In the genomic region with DNA sequence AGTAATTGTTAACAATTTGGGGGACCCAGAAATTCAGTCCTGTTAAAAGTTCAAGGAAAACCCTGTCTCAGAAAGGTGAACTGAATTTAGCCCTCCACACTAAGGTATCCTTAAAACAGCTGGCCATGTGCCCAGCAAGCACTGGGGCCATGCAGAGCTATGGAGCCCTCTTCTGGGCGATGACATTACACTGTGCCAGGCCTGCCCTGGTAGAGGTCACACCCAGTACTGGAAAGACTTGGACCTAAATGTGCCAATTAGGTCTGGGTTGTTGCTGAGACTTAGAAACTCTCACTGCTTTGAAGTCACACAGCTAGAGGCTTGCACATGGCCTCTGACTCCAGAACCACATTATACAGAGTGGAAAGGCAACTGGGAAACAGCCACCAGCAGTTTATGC, we compare ENCODE assay signal across 8 mouse cellular contexts. TPM values are rescaled to one million over a fixed set of nuclear protein-coding genes. Genes with fewer than 3 reads are reported as not detected.
DNase-seq lines count a peak whose midpoint lies in the region; ATAC-seq lines count a peak whose summit lies in the region.

No protein-coding gene starts in this region.

- H3K4me3 ChIP-seq in hindbrain, embryonic 15.5 days = no peak overlapping the region
- H3K4me3 ChIP-seq in hindbrain, embryonic 11.5 days (ENCODE audit: low read depth, low read length) = no peak overlapping the region

- H3K4me1 ChIP-seq in hindbrain, embryonic 15.5 days (replicated peaks) = no peaks in the 10 kb centered on the region; the same call in 1 of the 2 replicates
- H3K4me1 ChIP-seq in hindbrain, embryonic 11.5 days (replicated peaks; ENCODE audit: control insufficient read depth, insufficient read depth, low read length) = no peaks in the 10 kb centered on the region

- no peaks in the 10 kb centered on the region for H3K36me3 ChIP-seq in hindbrain, embryonic 15.5 days
- H3K36me3 ChIP-seq in hindbrain, embryonic 11.5 days (ENCODE audit: control insufficient read depth, insufficient read depth, low read length) = no peaks in the 10 kb centered on the region

- no peaks in the 10 kb centered on the region for H3K9me3 ChIP-seq in hindbrain, embryonic 15.5 days
- H3K9me3 ChIP-seq in hindbrain, embryonic 11.5 days (ENCODE audit: control insufficient read depth, low read length) = no peaks in the 10 kb centered on the region

- no peak for DNase-seq in hindbrain, embryonic 11.5 days (ENCODE audit: low spot score)
- peak; percentile 16 for DNase-seq in urinary bladder, postnatal 14 days (ENCODE audit: low spot score)
- no peak for DNase-seq in urinary bladder, adult 2 months (ENCODE audit: low spot score)
- peak; percentile 7 for DNase-seq in fat pad, adult 2 months (ENCODE audit: extremely low read depth, low read depth, low spot score)
- peak; percentile 49 for DNase-seq in lung, postnatal 14 days
- DNase-seq in thymus, postnatal 14 days = no peak

- 56% methylated on average over 1 of the region's 1 CpGs for WGBS in hindbrain, embryonic 15.5 days
- WGBS in hindbrain, embryonic 11.5 days = 63% methylated on average over 1 of the region's 1 CpGs

- no peak overlapping the region for H3K27ac ChIP-seq in hindbrain, embryonic 15.5 days (replicated peaks)
- no peak overlapping the region for H3K27ac ChIP-seq in hindbrain, embryonic 11.5 days (ENCODE audit: low read depth, low read length)

- H3K4me2 ChIP-seq in hindbrain, embryonic 15.5 days = no peak overlapping the region
- no peak overlapping the region for H3K4me2 ChIP-seq in hindbrain, embryonic 11.5 days (replicated peaks; ENCODE audit: low read depth, low read length)

- ATAC-seq in hindbrain, embryonic 15.5 days (ENCODE audit: low FRiP score, low read depth) = peak; percentile 57; the same call in 1 of the 2 replicates
- ATAC-seq in hindbrain, embryonic 11.5 days (ENCODE audit: low FRiP score) = no peak
- ATAC-seq in CD4-positive, CD25-positive, alpha-beta regulatory T cell, adult 4 months = no peak

- H3K27me3 ChIP-seq in hindbrain, embryonic 15.5 days = no peaks in the 10 kb centered on the region
- no peaks in the 10 kb centered on the region for H3K27me3 ChIP-seq in hindbrain, embryonic 11.5 days (ENCODE audit: control insufficient read depth, insufficient read depth, low read length)

- no peak overlapping the region for H3K9ac ChIP-seq in hindbrain, embryonic 15.5 days
- H3K9ac ChIP-seq in hindbrain, embryonic 11.5 days (ENCODE audit: low read depth, low read length) = no peak overlapping the region

RNA-seq across cellular contexts. Expression of a gene that starts 45.2 kb away (rescaled TPM):
- polyA plus RNA-seq in hindbrain, embryonic 15.5 days (2015; fragmentation: Nextera tagmentation; extraction: Ambion mirVana) = 23.0 and 23.8 TPM in 2 replicates
- 40.7 and 45.6 TPM in 2 replicates for polyA plus RNA-seq in hindbrain, embryonic 11.5 days (2014; fragmentation: Nextera tagmentation; extraction: Ambion mirVana)
- polyA plus RNA-seq in urinary bladder, adult 2 months (2012; rRNA removed) = 10.4 and 10.8 TPM in 2 replicates
- polyA plus RNA-seq in CD4-positive, CD25-positive, alpha-beta regulatory T cell, adult 4 months (2017; shearing (Covaris generic)) = 10 to 100 TPM; 10.2 to 12.1 TPM

Comparison
In these comparisons a context has a peak if more than half of its experiments do, and no peak if none do; other contexts are left out.
1. DNase-seq: peak in urinary bladder, postnatal 14 days (single experiment), fat pad, adult 2 months (single experiment) and lung, postnatal 14 days (single experiment); none in hindbrain, embryonic 11.5 days (single experiment), urinary bladder, adult 2 months (single experiment) and thymus, postnatal 14 days (single experiment).